30 mouse cellular contexts compared by ENCODE assay signal in genomic region chr6:136952930-136953329, GRCm38 (mm10). TPM values are rescaled to one million over a fixed set of nuclear protein-coding genes. Genes with fewer than 3 reads are reported as not detected.
"Had no signal": no experiment of that assay in that cellular context is flagged by ENCODE, and none has a peak within 500 bp of the region (broad histone marks: within the 10 kb centered on the region; RNA-seq: fewer than 3 reads in every experiment).

No protein-coding gene starts in this region.

- H3K27ac ChIP-seq: heart, embryonic 10.5 days; hindbrain, embryonic 10.5 days; hindbrain, embryonic 12.5 days; hindbrain, embryonic 14.5 days; intestine, embryonic 15.5 days; layer of hippocampus, adult 2 months; left cerebral cortex, adult 2 months; limb, embryonic 10.5 days; limb, embryonic 12.5 days had no signal

- H3K4me2 ChIP-seq: heart, embryonic 12.5 days; hindbrain, embryonic 12.5 days; hindbrain, embryonic 14.5 days; intestine, embryonic 15.5 days; limb, embryonic 12.5 days; liver, embryonic 11.5 days had no signal

- ATAC-seq: hindbrain, embryonic 16.5 days; inflammation-experienced regulatory T-cells, adult 6 months; intestine, embryonic 15.5 days; intestine, postnatal 0 days had no signal

- H3K27me3 ChIP-seq: heart, embryonic 12.5 days; hindbrain, embryonic 12.5 days; intestine, embryonic 15.5 days had no signal

- H3K36me3 ChIP-seq: heart, embryonic 10.5 days; heart, embryonic 12.5 days; hindbrain, embryonic 10.5 days; hindbrain, embryonic 12.5 days; intestine, embryonic 15.5 days; limb, embryonic 10.5 days; limb, embryonic 12.5 days had no signal

- H3K9ac ChIP-seq: heart, embryonic 12.5 days; hindbrain, embryonic 12.5 days; hindbrain, embryonic 14.5 days; intestine, embryonic 15.5 days; limb, embryonic 12.5 days had no signal

- H3K9me3 ChIP-seq: heart, embryonic 10.5 days; heart, embryonic 12.5 days; hindbrain, embryonic 10.5 days; hindbrain, embryonic 12.5 days; intestine, embryonic 15.5 days; limb, embryonic 10.5 days; limb, embryonic 12.5 days had no signal

- DNase-seq: gastrocnemius, postnatal 14 days; gastrocnemius, postnatal 36 days; heart, postnatal 10 days; heart, postnatal 4 days; kidney, adult 18-20 months; kidney, adult 8-10 months; kidney, postnatal 10 days; kidney, postnatal 25 days; kidney, postnatal 4 days; liver had no signal

- H3K4me1 ChIP-seq: heart, embryonic 12.5 days; hindbrain, embryonic 10.5 days; hindbrain, embryonic 12.5 days; intestine, embryonic 15.5 days had no signal

- H3K4me3 ChIP-seq: heart, embryonic 10.5 days; heart, embryonic 12.5 days; hindbrain, embryonic 10.5 days; hindbrain, embryonic 12.5 days; intestine, embryonic 15.5 days; layer of hippocampus, adult 2 months; left cerebral cortex, adult 2 months; limb, embryonic 10.5 days; limb, embryonic 12.5 days had no signal

RNA-seq across cellular contexts. Expression of gene Pde6h, which starts 29.3 kb away (rescaled TPM):
- total RNA-seq: gastrocnemius, adult 18-20 months; gastrocnemius, adult 8-10 months; gastrocnemius, postnatal 14 days; gastrocnemius, postnatal 36 days; granulocyte monocyte progenitor cell, adult 5-6 weeks; heart, postnatal 10 days; heart, postnatal 25 days; heart, postnatal 4 days had no signal
- polyA plus RNA-seq: heart, embryonic 10.5 days; heart, embryonic 14.5 days; hindbrain, embryonic 10.5 days; hindbrain, embryonic 12.5 days; inflammation-experienced regulatory T-cells, adult 6 months; intestine, embryonic 15.5 days; limb, embryonic 10.5 days; liver, embryonic 11.5 days had no signal

RNA-seq across cellular contexts. Expression of gene Erp27, which starts 30.9 kb away (rescaled TPM):
- total RNA-seq: gastrocnemius, adult 18-20 months; gastrocnemius, adult 8-10 months; gastrocnemius, postnatal 14 days; gastrocnemius, postnatal 36 days; heart, postnatal 10 days; heart, postnatal 25 days; left cerebral cortex, postnatal 36 days had no signal
- polyA plus RNA-seq: hindbrain, embryonic 10.5 days; hindbrain, embryonic 12.5 days; hindbrain, embryonic 14.5 days had no signal
